Mouse (Mus musculus): Measurements from ENCODE around the gene Chil1.

- TF ChIP-seq CTCF (IDR thresholded peaks at IDR 0.05; ENCODE audit: control insufficient read depth, insufficient read depth, insufficient read length) = no peak
- TF ChIP-seq CEBPB (IDR thresholded peaks at IDR 0.05; ENCODE audit: low read depth) = no peak
Measured at GRCm38 (mm10) chr1:134160404-134160803, 21.6 kb upstream of the Chil1 start.
